Mouse (Mus musculus) cerebellum, postnatal 25 days (tissue): ENCODE measurements around the gene Adamts12.

Experiments
- DNase-seq, 2 experiments: peaks; one replicate each; pipeline ENCODE4 v3.0.0; 2021; ENCODE audit warnings: mixed read lengths in 2 of 2

Gene Adamts12

DNA sequence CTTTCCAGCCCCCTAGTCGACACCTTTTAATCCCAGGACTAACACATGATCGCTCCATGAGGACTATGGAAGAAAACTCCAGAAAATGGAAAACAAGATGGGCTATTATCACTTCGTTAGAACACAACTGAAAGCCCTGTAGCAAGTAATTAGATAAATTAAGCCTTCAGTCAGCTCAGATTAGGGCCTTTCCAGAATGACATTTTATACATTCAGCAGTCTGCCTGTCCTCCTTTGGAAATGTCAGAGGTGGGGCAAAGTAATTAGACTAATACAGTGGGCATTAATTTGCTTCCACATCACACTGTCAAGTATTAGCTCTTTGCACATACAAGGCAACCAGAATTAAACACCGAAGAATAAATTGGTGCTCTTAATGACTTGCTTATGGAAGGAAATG is 233.4 kb downstream of the Adamts12 start:
- no peak for DNase-seq

DNA sequence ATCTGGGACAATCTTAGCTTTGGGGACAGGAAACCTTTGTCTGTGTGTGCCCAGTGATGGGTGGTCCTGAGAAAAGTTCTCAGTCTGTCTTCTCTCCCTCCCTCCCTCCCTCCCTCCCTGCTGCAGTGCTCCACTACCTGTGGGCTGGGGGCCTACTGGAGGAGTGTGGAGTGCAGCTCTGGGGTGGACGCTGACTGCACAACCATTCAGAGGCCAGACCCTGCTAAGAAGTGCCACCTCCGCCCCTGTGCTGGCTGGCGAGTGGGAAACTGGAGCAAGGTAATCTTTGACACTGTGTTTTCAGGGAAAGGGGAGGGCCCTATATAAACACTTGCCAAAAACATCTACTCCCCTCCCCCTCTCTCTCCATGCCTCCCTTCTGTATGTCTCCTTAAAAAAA is 252.5 kb downstream of the Adamts12 start:
- no peak for DNase-seq

DNA sequence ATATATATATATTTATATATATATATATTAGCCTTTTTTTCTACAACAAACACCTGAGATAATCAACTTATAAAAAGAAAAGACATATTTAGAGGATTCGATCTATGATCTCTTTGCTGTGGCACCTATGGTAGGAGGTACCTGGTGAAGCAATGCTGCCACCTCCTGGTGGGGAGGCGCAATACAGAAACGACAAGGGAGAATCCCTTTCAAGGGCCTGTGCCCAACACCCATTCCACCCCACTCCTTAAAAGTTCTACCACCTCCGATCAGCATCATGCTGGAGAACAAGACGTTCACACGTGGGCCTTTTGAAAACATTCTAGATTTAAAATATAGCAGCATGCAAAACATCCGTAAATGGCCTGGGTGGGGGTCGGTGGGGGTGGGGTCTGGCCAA is 255.9 kb downstream of the Adamts12 start:
- peak; percentile 35 to 65 for DNase-seq

DNA sequence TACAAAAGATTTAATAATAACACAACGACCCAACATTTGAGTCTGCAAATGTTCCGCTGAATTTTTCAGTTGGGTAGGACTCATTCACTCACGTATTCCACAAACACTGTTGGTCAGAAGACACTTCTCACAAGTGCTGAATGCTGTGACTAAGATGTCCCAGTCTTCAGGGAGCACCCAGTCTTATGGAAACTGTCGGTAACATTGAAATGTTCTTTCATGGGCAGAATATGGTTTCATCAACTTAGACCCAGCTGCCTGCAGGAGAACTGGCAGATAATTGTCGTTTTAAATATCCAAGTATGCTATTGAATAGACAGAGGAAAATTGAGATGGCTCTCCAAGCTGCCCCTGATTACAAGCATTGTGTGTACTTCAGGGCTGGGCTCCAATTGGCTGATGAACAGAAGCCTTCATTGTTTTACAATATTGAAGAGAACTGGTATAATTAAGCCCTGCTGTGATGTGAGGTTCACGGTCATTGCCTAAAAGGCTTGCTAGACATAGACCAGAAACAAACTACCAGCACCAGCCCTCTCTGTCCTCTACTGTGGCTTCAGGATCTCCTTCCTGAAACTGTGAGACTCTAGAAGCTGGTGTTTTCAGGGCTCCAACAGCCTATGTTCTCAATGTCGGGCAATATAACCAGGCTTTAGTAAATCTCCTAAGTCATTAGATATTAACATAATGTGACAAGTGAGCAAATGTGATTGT is 275.0 kb downstream of the Adamts12 start:
- DNase-seq = no peak

DNA sequence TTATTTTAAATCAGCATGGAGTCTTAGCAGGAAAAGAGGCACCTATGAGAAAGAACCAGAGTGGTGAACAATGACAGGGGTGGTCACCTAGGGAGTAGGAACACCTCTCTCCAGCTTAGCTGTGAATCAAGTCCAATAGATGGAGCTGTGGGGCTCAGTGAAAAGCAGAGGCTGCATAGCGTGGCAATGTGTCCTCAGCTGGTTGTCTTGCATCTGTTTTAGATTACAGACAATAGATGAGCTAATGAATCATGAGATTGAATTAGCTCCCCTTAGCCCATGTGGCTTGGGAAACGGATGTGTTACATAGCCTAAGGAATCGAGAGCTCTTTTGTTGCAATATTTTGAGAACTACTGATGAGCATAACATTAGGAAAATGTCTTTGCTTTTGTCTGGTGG is 291.3 kb downstream of the Adamts12 start:
- DNase-seq = no peak

DNA sequence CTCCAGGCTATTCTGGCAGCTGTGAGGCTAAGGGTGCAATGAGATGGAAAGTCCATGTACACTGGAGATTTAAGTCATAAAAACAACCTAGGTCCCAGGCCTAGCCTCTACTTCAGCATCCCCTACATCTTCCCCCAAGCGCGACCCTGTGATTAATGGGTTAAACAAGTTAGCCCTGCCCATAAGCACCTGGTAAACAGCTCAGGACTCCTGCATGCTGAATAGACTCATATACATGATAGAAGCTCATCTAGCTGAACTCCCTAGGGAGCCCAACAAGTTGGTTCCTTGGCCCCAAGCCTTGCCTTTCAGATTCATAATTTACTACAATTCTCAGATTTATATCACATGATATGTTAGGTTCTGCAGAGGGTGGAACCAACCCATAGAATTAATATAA is 292.9 kb downstream of the Adamts12 start:
- DNase-seq = no peak

DNA sequence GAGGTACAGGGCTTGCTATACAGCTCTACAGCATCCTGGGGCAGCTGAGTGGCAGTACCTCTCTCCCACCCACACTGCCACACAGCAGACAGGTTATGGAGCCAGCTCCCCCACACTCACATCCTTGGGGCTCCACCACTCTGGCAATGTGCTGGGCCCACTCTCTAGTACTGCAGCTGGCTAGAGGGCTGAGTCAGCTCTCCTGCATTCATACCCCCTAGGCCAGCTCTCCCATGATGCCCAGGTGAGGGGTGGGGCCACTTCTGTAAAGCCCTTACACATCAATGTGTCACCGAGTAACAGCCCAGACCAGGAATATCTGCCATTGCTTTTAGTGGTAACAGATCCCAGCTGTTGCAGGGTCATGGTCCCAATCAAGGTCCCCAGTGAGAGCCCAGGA is 296.3 kb downstream of the Adamts12 start:
- no peak for DNase-seq

DNA sequence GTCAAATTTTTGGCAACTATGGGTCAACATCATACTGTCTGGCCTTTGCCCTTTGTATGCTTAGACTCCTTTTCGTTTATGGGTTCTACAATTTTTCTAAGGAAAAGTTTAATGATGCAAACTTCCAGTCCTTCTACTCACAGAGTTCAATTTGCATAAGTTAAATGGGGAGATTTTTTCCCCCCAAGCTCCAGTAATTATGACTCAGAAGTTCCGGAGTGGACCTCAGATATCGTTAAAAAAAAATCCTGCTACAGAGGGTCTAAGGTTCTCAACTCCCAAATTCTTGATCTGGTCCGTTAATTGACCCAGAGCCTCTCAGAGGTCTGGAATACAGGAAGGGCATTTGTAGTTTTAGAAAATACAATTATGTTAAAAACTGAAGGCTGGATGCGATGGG is 297.2 kb downstream of the Adamts12 start:
- no peak for DNase-seq

DNA sequence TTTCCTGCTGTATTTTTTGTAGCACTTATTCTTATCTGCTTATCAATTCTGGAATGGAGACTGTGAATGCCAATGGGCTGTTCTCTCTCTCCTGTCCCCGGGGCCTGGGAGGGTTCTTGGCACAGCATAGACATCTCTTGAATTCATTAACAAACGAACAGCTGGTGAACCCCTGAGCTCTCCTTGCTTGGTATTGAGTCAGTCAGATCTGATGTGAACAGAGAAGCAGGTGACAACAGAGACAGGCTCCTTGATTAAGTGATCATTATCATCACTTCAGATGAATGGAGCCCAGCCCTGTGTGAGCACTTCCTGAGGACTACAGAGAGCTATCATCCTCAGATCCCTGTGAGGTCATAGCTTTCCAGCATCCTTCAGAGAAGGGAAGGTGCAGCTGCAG is 299.5 kb downstream of the Adamts12 start:
- DNase-seq = no peak

DNA sequence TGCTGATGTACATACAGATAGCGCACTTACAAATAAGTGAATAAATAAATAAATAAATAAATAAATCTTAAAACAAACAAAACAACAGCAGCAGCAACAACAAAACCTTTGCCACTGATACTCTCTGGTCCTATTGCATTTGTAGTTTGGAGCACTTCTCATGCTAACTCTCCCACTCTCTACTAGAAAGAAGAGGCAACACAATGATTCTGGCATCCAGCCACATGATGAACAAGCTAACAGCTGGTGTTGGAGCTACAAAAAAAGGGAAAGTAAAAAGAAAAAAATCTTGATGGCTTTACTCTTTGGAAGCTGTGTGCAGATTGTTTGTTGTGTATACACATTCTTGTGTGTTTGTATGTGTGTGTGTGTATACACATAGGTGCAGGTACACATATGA is 300.2 kb downstream of the Adamts12 start:
- no peak for DNase-seq

DNA sequence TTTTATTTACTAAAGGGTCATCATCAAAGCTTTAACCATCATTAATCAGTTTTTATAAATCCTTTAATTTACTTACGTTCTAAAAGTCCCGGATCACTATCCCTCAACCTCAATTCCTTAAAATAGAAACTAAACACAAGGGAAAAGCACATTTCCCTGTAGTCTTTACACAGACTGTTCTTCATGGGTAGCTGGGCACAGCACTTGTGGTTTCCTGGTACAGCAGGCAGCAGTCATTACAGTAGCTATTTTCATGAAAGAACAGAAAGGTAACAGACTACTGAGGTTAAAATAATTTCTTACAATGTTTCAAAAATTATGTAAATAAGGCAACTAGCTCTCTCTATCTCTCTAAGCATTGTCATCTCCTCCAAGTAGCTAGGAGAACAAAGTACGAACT is 305.0 kb downstream of the Adamts12 start:
- no peak for DNase-seq

DNA sequence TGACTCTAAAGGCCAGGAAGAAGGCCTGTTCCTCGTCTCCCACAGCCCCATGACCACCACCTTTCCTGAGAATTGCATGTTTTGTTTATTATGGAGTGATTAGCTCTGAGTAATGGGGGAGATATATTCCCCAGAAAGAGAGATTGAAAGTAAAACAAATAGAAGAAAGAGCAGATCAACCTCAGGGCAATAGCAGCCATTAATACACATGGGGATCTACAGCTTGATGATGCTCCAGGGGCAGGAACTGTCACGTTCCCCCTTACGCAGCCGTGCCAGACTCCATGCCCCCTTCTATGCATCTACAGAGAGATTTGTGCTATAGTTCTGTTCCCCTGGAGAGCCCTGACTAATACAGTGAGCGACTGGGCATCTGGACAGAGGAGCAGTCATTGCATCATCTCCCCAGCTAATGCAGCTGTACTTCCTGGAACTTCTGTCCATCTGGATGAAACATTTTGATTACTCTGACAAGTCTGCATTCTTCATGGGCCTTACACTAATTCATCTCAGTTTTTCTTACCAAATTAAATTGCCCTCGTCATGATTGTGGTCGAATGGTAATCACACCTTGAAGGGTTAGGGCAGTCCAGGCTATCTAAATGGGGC is 306.0 kb downstream of the Adamts12 start:
- DNase-seq = no peak

DNA sequence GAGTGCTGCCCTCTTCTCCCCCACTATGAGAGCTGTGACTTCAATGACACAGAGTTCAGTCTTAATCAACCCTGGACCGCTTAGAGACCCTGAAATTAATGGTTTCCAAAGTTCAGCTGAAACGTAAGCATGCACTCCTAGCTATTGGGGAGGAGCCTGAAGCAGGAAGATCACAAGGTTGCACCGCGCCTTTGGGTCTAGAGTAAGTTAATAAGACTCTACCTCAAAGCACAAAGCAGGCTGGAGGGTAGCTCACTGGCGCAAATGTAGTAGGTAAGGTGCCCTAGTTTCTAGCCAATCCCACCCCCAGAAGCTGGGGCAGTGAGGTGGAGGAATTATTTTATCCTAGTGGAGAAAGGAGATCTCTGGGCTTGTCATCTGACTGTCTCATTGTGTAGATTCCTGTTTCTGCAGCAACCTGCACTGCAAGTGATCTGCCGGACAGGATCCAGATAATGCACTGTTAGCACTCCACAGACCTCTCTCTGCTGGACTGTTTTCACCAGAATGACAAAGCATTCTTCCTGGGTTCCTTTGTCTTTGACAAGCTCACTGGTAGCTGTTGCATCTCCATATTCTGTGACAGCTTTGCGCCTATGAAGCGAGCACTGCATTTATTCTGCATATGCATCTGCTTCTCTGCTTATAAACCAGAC is 315.0 kb downstream of the Adamts12 start:
- no peak for DNase-seq

DNA sequence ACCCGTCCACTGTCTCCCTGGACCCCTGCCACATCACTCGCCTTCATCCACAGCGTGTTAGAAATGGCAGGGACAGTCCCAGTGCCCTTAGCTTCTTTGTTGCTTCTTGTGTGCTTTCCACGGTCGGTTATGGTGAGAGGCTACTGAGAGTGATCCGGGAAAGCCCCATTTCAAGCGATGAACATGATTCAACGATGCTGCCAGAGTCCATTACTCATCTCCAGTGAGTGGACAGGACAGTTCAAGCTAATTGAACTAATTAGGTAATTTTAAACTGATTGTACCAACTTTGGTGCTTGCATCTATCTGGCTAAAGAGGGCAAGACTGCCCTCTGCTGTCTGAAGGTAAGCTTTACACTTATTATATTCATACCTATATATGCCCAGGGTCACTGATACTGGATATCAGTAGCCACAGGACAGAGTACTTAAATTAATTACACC is 315.5 kb downstream of the Adamts12 start:
- DNase-seq = peak in 1 of 2 experiments; percentile 38

DNA sequence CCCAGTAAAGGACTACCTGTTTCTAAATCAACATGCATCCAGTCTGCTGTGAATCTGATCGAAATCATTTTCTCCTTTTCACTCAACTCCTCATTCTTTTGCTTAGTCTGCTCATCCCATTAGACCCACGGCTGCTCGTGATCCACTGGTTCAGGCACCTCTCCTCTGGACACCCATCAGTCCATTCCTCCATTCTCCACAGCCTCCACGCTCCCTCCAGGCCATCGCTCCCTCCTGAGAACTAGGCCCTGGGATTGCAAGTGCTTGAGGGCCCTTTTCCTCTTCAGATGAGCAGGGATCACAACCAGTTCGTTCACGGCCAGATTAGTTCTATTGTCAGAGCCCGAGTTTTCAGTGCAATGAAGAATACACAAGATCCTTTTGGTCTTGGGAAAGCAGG is 316.0 kb downstream of the Adamts12 start:
- no peak for DNase-seq

DNA sequence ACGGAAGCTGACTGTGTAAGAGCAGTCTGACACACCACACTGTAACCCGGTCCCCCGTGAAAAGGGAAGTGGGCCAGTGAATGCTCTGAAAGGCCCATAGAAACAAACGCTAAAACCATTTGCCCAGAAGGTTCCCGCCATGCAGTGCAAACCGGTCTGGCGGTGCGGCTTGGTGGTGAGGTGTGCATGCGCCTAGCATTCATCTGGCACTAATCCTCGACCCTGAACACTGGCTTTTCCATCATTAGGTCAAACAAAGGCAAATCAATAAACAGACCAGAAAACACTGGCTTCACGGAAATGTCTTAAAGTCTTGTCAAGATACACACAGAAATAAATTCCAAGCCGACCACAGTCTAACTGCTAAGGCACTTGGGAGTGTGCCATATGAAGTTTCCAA is 318.0 kb downstream of the Adamts12 start:
- no peak for DNase-seq

DNA sequence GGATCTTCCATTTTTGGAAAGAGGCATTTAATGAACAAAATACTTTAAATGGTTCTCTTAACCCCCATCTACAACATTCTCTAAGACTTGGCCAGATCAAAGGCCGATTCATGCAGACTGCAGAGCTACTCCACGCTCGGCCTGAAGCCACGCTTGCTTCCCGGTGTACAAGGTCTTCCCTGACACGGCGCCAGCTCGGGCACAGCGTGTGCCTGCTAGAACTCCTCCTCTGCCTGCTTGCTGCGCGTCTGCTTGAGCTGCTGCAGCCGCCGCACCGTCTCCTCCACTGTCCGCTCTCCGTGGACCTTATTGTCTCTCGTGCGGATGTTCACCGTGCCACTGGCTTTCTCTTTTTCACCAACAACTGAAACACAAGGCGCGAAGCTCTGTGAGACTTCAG is 319.2 kb downstream of the Adamts12 start:
- no peak for DNase-seq

DNA sequence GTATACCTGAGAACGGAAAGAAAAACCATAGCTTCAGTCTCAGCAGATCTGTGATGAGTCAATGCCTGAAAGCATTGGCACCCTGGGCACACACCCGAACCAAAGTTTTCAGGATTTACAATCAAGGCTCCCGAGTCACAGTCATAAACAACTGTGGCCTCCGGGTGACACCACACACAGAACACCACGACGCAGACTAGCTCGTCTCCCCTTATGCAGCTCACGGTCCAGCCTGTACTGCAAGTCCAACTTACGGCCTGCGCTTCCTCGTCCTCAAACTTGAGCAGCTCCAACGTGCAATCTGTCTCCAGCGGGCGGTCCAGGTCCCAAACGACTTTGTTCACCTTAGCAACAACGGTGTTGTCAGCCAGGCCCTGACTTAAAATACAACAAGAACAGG is 328.3 kb downstream of the Adamts12 start:
- no peak for DNase-seq

DNA sequence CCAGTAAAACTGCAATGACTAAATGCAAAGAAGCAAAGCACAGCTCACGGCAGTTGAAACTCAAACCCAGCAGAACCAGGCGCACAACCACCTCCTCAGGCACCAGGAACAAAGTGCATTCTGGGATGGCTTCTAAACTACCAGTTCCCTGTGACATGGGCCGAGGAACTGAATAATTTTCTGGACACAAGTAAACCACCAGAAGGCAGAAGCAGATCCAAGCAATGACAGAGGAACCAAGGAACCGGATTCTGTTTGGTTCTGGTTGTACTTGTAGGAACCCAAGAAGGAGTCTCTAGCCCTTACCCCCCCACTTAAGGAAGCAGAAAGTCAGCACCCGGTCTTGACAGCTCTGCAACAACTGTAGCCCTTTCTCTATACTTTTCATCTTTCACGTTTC is 331.8 kb downstream of the Adamts12 start:
- DNase-seq = no peak
